Mouse (Mus musculus) kidney, postnatal 10 days (tissue): ENCODE data around the gene Gm21887.
"Not testable (repeated sequence)": the region's sequence is repeated elsewhere in the genome, so short reads cannot be mapped to it uniquely, and the experiment has no call there.

ENCODE experiments used
- DNase-seq: peaks from one replicate; pipeline ENCODE4 v3.0.0; 2021; ENCODE audit warnings: mixed read lengths

The Gm21887 gene

GRCm38 (mm10) chrX:169984331-169984730 lies 25.1 kb upstream of the Gm21887 start:
- not testable (repeated sequence) for DNase-seq

- peak; percentile 46 for DNase-seq
Observed at GRCm38 (mm10) chrX:169984853-169985252, 24.6 kb upstream of the Gm21887 start.

- peak; percentile 63 for DNase-seq
Observed at GRCm38 (mm10) chrX:169985796-169986195, 23.7 kb upstream of the Gm21887 start.

GRCm38 (mm10) chrX:169986519-169987367 lies 22.7 kb upstream of the Gm21887 start:
- DNase-seq = peak; percentile 89

- peak; percentile 77 for DNase-seq
Observed at GRCm38 (mm10) chrX:169987368-169987837, 22.1 kb upstream of the Gm21887 start.

GRCm38 (mm10) chrX:169988571-169989218 lies 20.8 kb upstream of the Gm21887 start:
- peak; percentile 66 for DNase-seq

GRCm38 (mm10) chrX:169989219-169989595 lies 20.3 kb upstream of the Gm21887 start:
- DNase-seq = not testable (repeated sequence)

- DNase-seq = peak; percentile 88
Observed at GRCm38 (mm10) chrX:169989691-169990631, 19.5 kb upstream of the Gm21887 start.

GRCm38 (mm10) chrX:169991128-169991873 lies 18.2 kb upstream of the Gm21887 start:
- peak; percentile 97 for DNase-seq

- DNase-seq = peak; percentile 59
Observed at GRCm38 (mm10) chrX:169992086-169992930, 17.2 kb upstream of the Gm21887 start.

- peak; percentile 44 for DNase-seq
Observed at GRCm38 (mm10) chrX:169992951-169993547, 16.4 kb upstream of the Gm21887 start.

- DNase-seq = peak; percentile 82
Observed at GRCm38 (mm10) chrX:169994011-169994865, 15.2 kb upstream of the Gm21887 start.

GRCm38 (mm10) chrX:169994866-169995711 lies 14.4 kb upstream of the Gm21887 start:
- DNase-seq = peak; percentile 19

- DNase-seq = peak; percentile 48
Observed at GRCm38 (mm10) chrX:169995909-169996521, 13.4 kb upstream of the Gm21887 start.

- peak; percentile 93 for DNase-seq
Observed at GRCm38 (mm10) chrX:169996926-169997325, 12.5 kb upstream of the Gm21887 start.

GRCm38 (mm10) chrX:169997456-169997853 lies 12.0 kb upstream of the Gm21887 start:
- DNase-seq = not testable (repeated sequence)

GRCm38 (mm10) chrX:169997854-169998456 lies 11.5 kb upstream of the Gm21887 start:
- DNase-seq = peak; percentile 100
